Mouse (Mus musculus) midbrain, embryonic 16.5 days (tissue): Measurements from ENCODE around the gene Syk. TPM values are rescaled to one million over a fixed set of nuclear protein-coding genes. Genes with fewer than 3 reads are reported as not detected.

Experiments used
- ATAC-seq: fragments of 200-750 bp; cut with Nextera tagmentation; 2 replicates; pipeline ENCODE4 v1.8.0; 2017; ENCODE audit warnings: moderate TSS enrichment
- H3K27ac ChIP-seq: fragments of 300-500 bp; sonication (generic); 2 replicates; pipeline ENCODE4 v1.5.1; 2014; ENCODE audit warnings: mild to moderate bottlenecking, low read length, mixed read lengths
- H3K27me3 ChIP-seq: fragments of 300-500 bp; sonication (generic); 2 replicates; pipeline ENCODE4 v1.6.1; 2014; ENCODE audit warnings: low read depth, low read length, mixed read lengths; ENCODE audit not compliant: control insufficient read depth, insufficient read depth
- H3K36me3 ChIP-seq: fragments of 300-500 bp; sonication (generic); 2 replicates; pipeline ENCODE4 v1.6.1; 2014; ENCODE audit warnings: mild to moderate bottlenecking, low read length, moderate library complexity, mixed read lengths; ENCODE audit not compliant: control insufficient read depth, insufficient read depth
- H3K4me1 ChIP-seq: fragments of 300-500 bp; sonication (generic); 2 replicates; pipeline ENCODE4 v1.6.1; 2014; ENCODE audit warnings: mild to moderate bottlenecking, low read length, mixed read lengths; ENCODE audit not compliant: control insufficient read depth, insufficient read depth
- H3K4me2 ChIP-seq: fragments of 300-500 bp; sonication (generic); 2 replicates; pipeline ENCODE4 v1.6.1; 2014; ENCODE audit warnings: mild to moderate bottlenecking, low read length, mixed read lengths
- H3K4me3 ChIP-seq: fragments of 300-500 bp; sonication (generic); 2 replicates; pipeline ENCODE4 v1.5.1; 2014; ENCODE audit warnings: low read depth, mild to moderate bottlenecking, low read length, moderate library complexity, mixed read lengths
- H3K9ac ChIP-seq: fragments of 300-500 bp; sonication (generic); 2 replicates; pipeline ENCODE4 v1.6.1; 2014; ENCODE audit warnings: low read depth, low read length, mixed read lengths
- H3K9me3 ChIP-seq: fragments of 300-500 bp; sonication (generic); replicated peaks from 2 replicates; pipeline ENCODE4 v1.6.1; 2014; ENCODE audit warnings: mild to moderate bottlenecking, low read length, mixed read lengths; ENCODE audit not compliant: control insufficient read depth, poor library complexity, severe bottlenecking
- WGBS: fragments of 180-500 bp; shearing (Covaris S2); extraction: QIAGEN DNeasy Blood & Tissue Kit; methylation state at CpG from one replicate; pipeline ENCODE4 v1.1.7; 2014; 5-methylcytosine and 5-hydroxymethylcytosine counted together
- polyA plus RNA-seq: library from polyadenylated mRNA; unstranded; fragments of >200 nt; fragmentation: Nextera tagmentation; extraction: Ambion mirVana; gene quantifications from 2 replicates; pipeline ENCODE4 v1.2.1, GENCODE M21; 2015

Gene Syk
- polyA plus RNA-seq, 1 experiment from 2014 or later, result 1.2 TPM

- Histone ChIP-seq H3K4me3 (no peak overlapping the region), H3K36me3 (no peaks in the 10 kb centered on the region), H3K27me3 (no peaks in the 10 kb centered on the region), H3K9me3 (no peaks in the 10 kb centered on the region), H3K4me1 (peaks cover 8% of the 10 kb centered on the region; the same call in 1 of the 2 replicates), H3K4me2 (no peak overlapping the region), H3K9ac (no peak overlapping the region), H3K27ac (no peak overlapping the region)
- 73% methylated on average over 4 of the region's 4 CpGs for WGBS
- ATAC-seq, result no peak
These were observed 40.3 kb upstream of the Syk start for GRCm38 (mm10) chr13:52542636-52543035.

GRCm38 (mm10) chr13:52546288-52546687 lies 36.7 kb upstream of the Syk start:
- no peak overlapping the region for H3K4me3 ChIP-seq
- no peaks in the 10 kb centered on the region for H3K9me3 ChIP-seq
- 80% methylated on average over 6 of the region's 6 CpGs for WGBS
- ATAC-seq, result no peak
- peaks cover 7% of the 10 kb centered on the region; the same call in 1 of the 2 replicates for H3K4me1 ChIP-seq
- H3K27ac ChIP-seq, result no peak overlapping the region
- no peaks in the 10 kb centered on the region for H3K36me3 ChIP-seq
- no peak overlapping the region for H3K4me2 ChIP-seq
- no peaks in the 10 kb centered on the region for H3K27me3 ChIP-seq
- H3K9ac ChIP-seq, result no peak overlapping the region

- 83% methylated on average over 5 of the region's 5 CpGs for WGBS
These were observed 32.2 kb upstream of the Syk start for GRCm38 (mm10) chr13:52550690-52551193.

GRCm38 (mm10) chr13:52551275-52551674 lies 31.7 kb upstream of the Syk start:
- Histone ChIP-seq H3K27ac (no peak overlapping the region), H3K4me2 (no peak overlapping the region), H3K36me3 (no peaks in the 10 kb centered on the region), H3K4me3 (no peak overlapping the region), H3K9ac (no peak overlapping the region), H3K27me3 (no peaks in the 10 kb centered on the region), H3K9me3 (no peaks in the 10 kb centered on the region), H3K4me1 (peaks cover 2% of the 10 kb centered on the region)
- 84% methylated on average over 9 of the region's 9 CpGs for WGBS
- ATAC-seq, result no peak

More at GRCm38 (mm10) chr13:52550690-52551193, 32.2 kb upstream of the Syk start:
- H3K4me1 ChIP-seq, result peaks cover 2% of the 10 kb centered on the region
- ATAC-seq, result no peak
- no peak overlapping the region for H3K27ac ChIP-seq
- no peaks in the 10 kb centered on the region for H3K9me3 ChIP-seq
- no peaks in the 10 kb centered on the region for H3K36me3 ChIP-seq
- no peak overlapping the region for H3K9ac ChIP-seq
- H3K4me2 ChIP-seq, result no peak overlapping the region
- H3K27me3 ChIP-seq, result no peaks in the 10 kb centered on the region
- H3K4me3 ChIP-seq, result no peak overlapping the region

GRCm38 (mm10) chr13:52552822-52553477 lies 30.0 kb upstream of the Syk start:
- Histone ChIP-seq H3K27me3 (no peaks in the 10 kb centered on the region), H3K4me3 (no peak overlapping the region), H3K9ac (no peak overlapping the region), H3K4me1 (no peaks in the 10 kb centered on the region; the same call in 1 of the 2 replicates), H3K27ac (peak overlapping the region; percentile 66), H3K9me3 (no peaks in the 10 kb centered on the region), H3K4me2 (no peak overlapping the region), H3K36me3 (no peaks in the 10 kb centered on the region)
- ATAC-seq, result peak; percentile 85; the same call in 1 of the 2 replicates
- WGBS, result 52% methylated on average over 9 of the region's 9 CpGs

- no peaks in the 10 kb centered on the region for H3K9me3 ChIP-seq
- H3K4me3 ChIP-seq, result no peak overlapping the region
- WGBS, result 90% methylated on average over 9 of the region's 9 CpGs
- ATAC-seq, result no peak
- H3K4me2 ChIP-seq, result no peak overlapping the region
- no peaks in the 10 kb centered on the region for H3K36me3 ChIP-seq
- no peaks in the 10 kb centered on the region; the same call in 1 of the 2 replicates for H3K4me1 ChIP-seq
- H3K27me3 ChIP-seq, result no peaks in the 10 kb centered on the region
- H3K9ac ChIP-seq, result no peak overlapping the region
- no peak overlapping the region for H3K27ac ChIP-seq
These were observed 28.3 kb upstream of the Syk start for GRCm38 (mm10) chr13:52554722-52555121.

GRCm38 (mm10) chr13:52557421-52557820 lies 25.6 kb upstream of the Syk start:
- Histone ChIP-seq H3K4me3 (no peak overlapping the region), H3K27ac (no peak overlapping the region), H3K4me2 (no peak overlapping the region), H3K36me3 (no peaks in the 10 kb centered on the region), H3K9ac (no peak overlapping the region), H3K4me1 (peaks cover 12% of the 10 kb centered on the region), H3K27me3 (no peaks in the 10 kb centered on the region), H3K9me3 (no peaks in the 10 kb centered on the region)
- no peak for ATAC-seq
- WGBS, result 57% methylated on average over 7 of the region's 7 CpGs

- Histone ChIP-seq H3K9ac (no peak overlapping the region), H3K4me1 (peaks cover 13% of the 10 kb centered on the region; the same call in 1 of the 2 replicates), H3K27ac (no peak overlapping the region), H3K36me3 (no peaks in the 10 kb centered on the region), H3K4me2 (no peak overlapping the region), H3K9me3 (no peaks in the 10 kb centered on the region), H3K4me3 (no peak overlapping the region), H3K27me3 (no peaks in the 10 kb centered on the region)
- 69% methylated on average over 8 of the region's 8 CpGs for WGBS
- no peak for ATAC-seq
These were observed 21.4 kb upstream of the Syk start for GRCm38 (mm10) chr13:52561367-52562165.

- Histone ChIP-seq H3K9ac (no peak overlapping the region), H3K27ac (peak overlapping the region; percentile 38; the same call in 1 of the 2 replicates), H3K36me3 (no peaks in the 10 kb centered on the region), H3K4me3 (no peak overlapping the region), H3K4me1 (peaks cover 13% of the 10 kb centered on the region; the same call in 1 of the 2 replicates), H3K4me2 (no peak overlapping the region), H3K27me3 (no peaks in the 10 kb centered on the region), H3K9me3 (no peaks in the 10 kb centered on the region)
- 5% methylated on average over 4 of the region's 4 CpGs for WGBS
- ATAC-seq, result peak; percentile 87
These were observed 20.8 kb upstream of the Syk start for GRCm38 (mm10) chr13:52562166-52562571.
